Mouse (Mus musculus) hindbrain, embryonic 13.5 days (tissue): ENCODE data around the gene Rad1. TPM values are rescaled to one million over a fixed set of nuclear protein-coding genes. Genes with fewer than 3 reads are reported as not detected.
"Not testable (repeated sequence)": the region's sequence is repeated elsewhere in the genome, so short reads cannot be mapped to it uniquely, and the experiment has no call there.

Experiments used
- ATAC-seq: fragments of 200-750 bp; cut with Nextera tagmentation; 2 replicates; pipeline ENCODE4 v1.8.0; 2017; ENCODE audit warnings: moderate TSS enrichment; ENCODE audit not compliant: low FRiP score
- H3K27ac ChIP-seq: fragments of 300-500 bp; sonication (generic); 2 replicates; pipeline ENCODE4 v1.5.1; 2015; ENCODE audit warnings: inconsistent platforms, mild to moderate bottlenecking, moderate library complexity
- H3K27me3 ChIP-seq: fragments of 300-500 bp; sonication (generic); 2 replicates; pipeline ENCODE4 v1.6.1; 2015; ENCODE audit warnings: mild to moderate bottlenecking, inconsistent platforms
- H3K36me3 ChIP-seq: fragments of 300-500 bp; sonication (generic); 2 replicates; pipeline ENCODE4 v1.6.1; 2015; ENCODE audit warnings: mild to moderate bottlenecking, inconsistent platforms
- H3K4me1 ChIP-seq: fragments of 300-500 bp; sonication (generic); replicated peaks from 2 replicates; pipeline ENCODE4 v1.6.1; 2015; ENCODE audit warnings: inconsistent platforms
- H3K4me2 ChIP-seq: fragments of 300-500 bp; sonication (generic); 2 replicates; pipeline ENCODE4 v1.6.1; 2015; ENCODE audit warnings: inconsistent platforms, mild to moderate bottlenecking, moderate library complexity
- H3K4me3 ChIP-seq: fragments of 300-500 bp; sonication (generic); 2 replicates; pipeline ENCODE4 v1.5.1; 2015; ENCODE audit warnings: mild to moderate bottlenecking, inconsistent platforms
- H3K9ac ChIP-seq: fragments of 300-500 bp; sonication (generic); 2 replicates; pipeline ENCODE4 v1.6.1; 2015; ENCODE audit warnings: mild to moderate bottlenecking, inconsistent platforms
- H3K9me3 ChIP-seq: fragments of 300-500 bp; sonication (generic); 2 replicates; pipeline ENCODE4 v1.6.1; 2016; ENCODE audit warnings: inconsistent platforms
- WGBS: fragments of 180-500 bp; shearing (Covaris S2); methylation state at CpG from one replicate; pipeline ENCODE4 v1.1.7; 2015; 5-methylcytosine and 5-hydroxymethylcytosine counted together
- polyA plus RNA-seq: library from polyadenylated mRNA; unstranded; fragments of >200 nt; fragmentation: Nextera tagmentation; extraction: Ambion mirVana; gene quantifications from 2 replicates; pipeline ENCODE4 v1.2.1, GENCODE M21; 2015

Rad1 gene
- polyA plus RNA-seq, 1 experiment from 2014 or later = 26.0 TPM

DNA sequence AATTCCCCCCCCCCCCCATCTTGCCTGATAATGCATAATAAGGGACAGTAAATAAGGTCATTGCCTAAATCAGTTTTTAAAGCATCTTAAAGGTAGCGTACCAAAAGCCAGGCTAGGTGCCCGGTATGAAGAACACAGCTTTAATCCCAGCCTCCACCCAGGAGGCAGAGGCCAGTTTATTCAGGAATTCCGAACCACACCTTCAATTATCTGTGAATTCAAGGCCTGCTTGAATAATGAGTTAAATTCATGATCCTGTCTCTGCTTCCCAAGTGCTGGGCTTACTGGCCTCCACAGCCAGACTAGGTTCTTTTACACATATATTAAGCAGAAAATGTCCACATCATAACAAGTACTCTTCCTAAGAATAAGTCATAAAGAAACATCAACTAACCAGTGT lies 14.9 kb upstream of the Rad1 start:
- H3K9ac ChIP-seq = peak overlapping the region; percentile 90
- WGBS = 13% methylated on average over 3 of the region's 3 CpGs
- no peak overlapping the region for H3K27ac ChIP-seq
- peak overlapping the region; percentile 82 for H3K4me2 ChIP-seq
- H3K36me3 ChIP-seq = peaks cover 14% of the 10 kb centered on the region
- peaks cover 23% of the 10 kb centered on the region for H3K4me1 ChIP-seq
- H3K27me3 ChIP-seq = no peaks in the 10 kb centered on the region
- H3K4me3 ChIP-seq = peak overlapping the region; percentile 88
- no peak; the same call in 1 of the 2 replicates for ATAC-seq
- H3K9me3 ChIP-seq = no peaks in the 10 kb centered on the region

DNA sequence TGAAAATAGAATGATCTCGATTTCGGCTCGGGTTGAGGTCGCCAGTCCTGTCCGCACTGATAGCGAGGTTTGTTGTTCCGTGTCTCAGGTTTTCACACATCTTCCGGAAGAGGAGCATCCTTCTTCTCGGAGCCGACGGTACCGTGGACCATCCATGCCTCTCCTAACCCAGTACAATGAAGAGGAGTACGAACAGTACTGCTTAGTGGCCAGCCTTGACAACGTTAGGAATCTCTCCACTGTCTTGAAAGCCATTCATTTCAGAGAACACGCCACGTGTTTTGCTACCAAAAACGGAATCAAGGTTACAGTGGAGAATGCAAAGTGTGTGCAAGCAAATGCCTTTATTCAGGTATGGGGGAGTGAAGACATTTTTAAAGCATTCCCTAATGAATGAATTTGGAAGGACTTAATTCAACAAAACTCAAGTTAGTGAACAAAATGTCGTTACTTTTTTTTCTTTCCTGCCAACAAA lies 584 bp downstream of the Rad1 start:
- Histone ChIP-seq H3K27me3 (no peaks in the 10 kb centered on the region), H3K9me3 (no peaks in the 10 kb centered on the region), H3K27ac (peak overlapping the region; percentile 80), H3K4me2 (peak overlapping the region; percentile 73), H3K36me3 (peaks cover 24% of the 10 kb centered on the region), H3K4me3 (peak overlapping the region; percentile 80), H3K9ac (peak overlapping the region; percentile 85), H3K4me1 (peaks cover 19% of the 10 kb centered on the region)
- WGBS = 2% methylated on average over 18 of the region's 18 CpGs
- ATAC-seq = peak; percentile 79

DNA sequence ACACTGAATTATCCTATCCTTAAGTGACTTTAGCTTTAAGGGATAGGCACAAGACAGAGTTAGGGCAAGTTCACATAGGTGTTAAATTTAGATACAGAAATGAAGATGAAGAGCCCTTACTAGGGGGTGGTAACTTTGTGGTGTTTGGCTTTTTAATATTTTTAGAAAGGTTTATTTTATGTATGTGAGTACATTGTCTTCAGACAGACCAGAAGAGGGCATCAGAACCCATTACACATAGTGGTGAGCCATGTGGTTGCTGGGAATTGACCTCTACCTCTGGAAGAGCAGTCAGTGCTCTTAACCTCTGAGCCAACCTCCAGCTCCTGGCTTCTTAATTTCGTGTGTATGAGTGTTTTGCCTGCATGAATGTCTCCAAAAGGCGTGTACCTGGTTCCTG lies 1.4 kb downstream of the Rad1 start:
- no peak for ATAC-seq
- H3K4me2 ChIP-seq = peak overlapping the region; percentile 73
- no peak overlapping the region for H3K27ac ChIP-seq
- H3K9me3 ChIP-seq = no peaks in the 10 kb centered on the region
- peaks cover 23% of the 10 kb centered on the region for H3K36me3 ChIP-seq
- peaks cover 19% of the 10 kb centered on the region for H3K4me1 ChIP-seq
- H3K4me3 ChIP-seq = peak overlapping the region; percentile 80
- no peaks in the 10 kb centered on the region for H3K27me3 ChIP-seq
- WGBS = 68% methylated on average over 2 of the region's 2 CpGs
- peak overlapping the region; percentile 58; the same call in 1 of the 2 replicates for H3K9ac ChIP-seq

DNA sequence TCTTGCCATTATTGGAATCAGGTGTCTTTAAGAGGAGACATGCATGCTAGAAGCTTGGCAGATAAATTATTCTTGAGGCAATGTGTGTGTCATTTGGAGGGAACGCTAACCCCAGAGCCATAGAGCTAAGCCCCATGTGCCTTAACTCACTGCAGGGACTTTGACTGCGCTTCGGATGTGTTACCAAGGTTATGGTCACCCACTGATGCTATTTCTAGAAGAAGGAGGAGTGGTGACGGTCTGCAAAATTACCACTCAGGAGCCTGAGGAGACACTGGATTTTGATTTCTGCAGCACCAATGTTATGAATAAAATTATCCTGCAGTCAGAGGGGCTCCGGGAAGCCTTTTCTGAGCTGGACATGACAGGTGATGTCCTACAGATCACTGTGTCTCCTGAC lies 4.3 kb downstream of the Rad1 start:
- WGBS = 87% methylated on average over 5 of the region's 5 CpGs
- no peak overlapping the region for H3K27ac ChIP-seq
- no peaks in the 10 kb centered on the region for H3K27me3 ChIP-seq
- no peak for ATAC-seq
- H3K36me3 ChIP-seq = peaks cover 30% of the 10 kb centered on the region
- no peak overlapping the region for H3K4me3 ChIP-seq
- no peaks in the 10 kb centered on the region for H3K9me3 ChIP-seq
- H3K4me2 ChIP-seq = no peak overlapping the region
- H3K4me1 ChIP-seq = peaks cover 9% of the 10 kb centered on the region
- H3K9ac ChIP-seq = no peak overlapping the region

DNA sequence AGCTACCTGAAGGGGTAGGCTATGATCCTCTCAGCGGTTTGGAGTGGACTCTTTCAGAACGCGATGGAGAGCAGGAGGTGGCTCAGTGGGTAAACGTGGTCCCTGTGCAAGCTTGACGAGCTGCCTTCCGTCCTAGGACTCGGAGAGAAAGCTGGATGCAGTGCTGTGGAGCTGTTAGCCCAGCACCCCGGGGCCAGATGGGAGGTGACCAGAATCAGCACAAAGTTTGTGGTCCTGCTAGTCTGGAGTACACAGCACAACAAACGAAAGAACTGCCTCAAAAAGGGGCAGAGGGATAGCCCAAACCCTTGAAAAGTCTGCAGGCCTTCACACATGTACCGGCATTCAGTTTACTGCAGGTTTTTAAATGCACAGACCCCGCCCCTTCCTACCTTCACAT lies 10.1 kb downstream of the Rad1 start:
- Histone ChIP-seq H3K4me2 (no peak overlapping the region), H3K27me3 (no peaks in the 10 kb centered on the region), H3K27ac (no peak overlapping the region), H3K4me1 (no peaks in the 10 kb centered on the region), H3K36me3 (peaks cover 29% of the 10 kb centered on the region), H3K4me3 (no peak overlapping the region), H3K9me3 (no peaks in the 10 kb centered on the region), H3K9ac (no peak overlapping the region)
- WGBS = 95% methylated on average over 11 of the region's 11 CpGs
- no peak for ATAC-seq

DNA sequence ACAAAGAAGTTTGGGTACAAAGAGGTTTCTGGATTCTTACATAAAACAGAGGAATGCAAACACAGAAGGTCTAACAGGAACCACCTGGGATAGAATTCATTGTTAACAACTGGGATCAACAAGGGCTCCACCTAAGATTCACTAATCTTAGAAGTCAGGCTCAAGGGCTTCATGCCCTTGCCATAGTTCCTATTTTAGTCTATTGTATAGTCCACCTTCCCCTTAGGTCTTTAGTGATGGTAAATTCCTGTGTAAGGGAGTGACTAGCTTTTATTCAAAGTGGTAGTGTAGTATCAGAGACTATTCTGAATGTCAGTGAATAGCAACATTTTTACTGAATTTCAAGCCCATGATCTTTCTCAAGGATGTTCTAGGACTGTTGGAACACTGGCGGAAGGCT lies 10.9 kb downstream of the Rad1 start:
- not testable (repeated sequence) for ATAC-seq, H3K9me3 ChIP-seq
- H3K36me3 ChIP-seq = peaks cover 29% of the 10 kb centered on the region

DNA sequence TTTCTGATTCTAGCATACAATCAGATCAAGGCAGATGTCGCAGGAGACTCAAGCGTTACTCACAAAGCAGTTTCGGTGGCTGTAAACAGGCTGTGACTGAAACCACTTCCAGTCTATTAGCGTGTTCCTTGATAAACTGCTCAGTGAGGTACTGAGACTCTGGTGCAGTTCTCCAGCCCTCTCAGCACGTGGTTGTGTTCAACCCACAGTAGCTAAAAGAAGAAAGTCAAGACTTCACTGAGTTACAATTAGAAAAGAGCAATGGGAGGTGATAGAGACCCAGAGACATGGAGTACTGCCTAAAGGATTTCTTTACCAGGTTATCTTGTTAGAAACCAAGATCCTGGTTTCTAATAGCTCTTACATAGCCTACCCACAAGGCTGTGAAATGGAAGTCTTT lies 13.8 kb downstream of the Rad1 start:
- Histone ChIP-seq H3K27me3 (no peaks in the 10 kb centered on the region), H3K4me1 (no peaks in the 10 kb centered on the region), H3K4me3 (no peak overlapping the region), H3K9ac (no peak overlapping the region), H3K9me3 (no peaks in the 10 kb centered on the region), H3K36me3 (peaks cover 7% of the 10 kb centered on the region), H3K4me2 (no peak overlapping the region), H3K27ac (no peak overlapping the region)
- ATAC-seq = no peak
- WGBS = 82% methylated on average over 5 of the region's 5 CpGs

More for the DNA sequence above, 10.9 kb downstream of the Rad1 start:
- not testable (repeated sequence) for H3K4me1 ChIP-seq, H3K4me2 ChIP-seq, H3K4me3 ChIP-seq, H3K27ac ChIP-seq, H3K27me3 ChIP-seq, H3K9ac ChIP-seq
- 98% methylated on average over 1 of the region's 1 CpGs for WGBS

DNA sequence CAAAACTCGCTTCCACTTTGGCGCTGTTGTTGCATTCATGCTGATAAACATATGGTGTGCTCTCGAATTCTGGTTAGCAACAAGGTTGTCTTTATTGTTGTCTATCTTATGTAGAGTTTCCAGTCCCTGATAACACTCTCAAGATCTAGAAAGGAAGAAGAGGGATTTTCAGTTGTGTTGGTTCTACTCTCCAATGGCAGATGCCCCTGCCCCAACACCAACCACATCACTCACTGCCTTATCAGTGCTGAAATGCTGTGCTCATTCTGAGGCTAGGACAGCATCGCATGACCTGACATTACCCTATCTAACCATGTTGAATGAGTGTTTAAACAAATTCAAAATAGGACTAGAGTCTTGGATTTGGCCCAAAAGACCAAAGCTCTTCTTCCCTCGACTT lies 14.2 kb downstream of the Rad1 start:
- Histone ChIP-seq H3K4me1 (no peaks in the 10 kb centered on the region), H3K27ac (no peak overlapping the region), H3K36me3 (peaks cover 7% of the 10 kb centered on the region), H3K4me2 (no peak overlapping the region), H3K27me3 (no peaks in the 10 kb centered on the region), H3K4me3 (no peak overlapping the region), H3K9ac (no peak overlapping the region), H3K9me3 (no peaks in the 10 kb centered on the region)
- 90% methylated on average over 5 of the region's 5 CpGs for WGBS
- ATAC-seq = no peak

DNA sequence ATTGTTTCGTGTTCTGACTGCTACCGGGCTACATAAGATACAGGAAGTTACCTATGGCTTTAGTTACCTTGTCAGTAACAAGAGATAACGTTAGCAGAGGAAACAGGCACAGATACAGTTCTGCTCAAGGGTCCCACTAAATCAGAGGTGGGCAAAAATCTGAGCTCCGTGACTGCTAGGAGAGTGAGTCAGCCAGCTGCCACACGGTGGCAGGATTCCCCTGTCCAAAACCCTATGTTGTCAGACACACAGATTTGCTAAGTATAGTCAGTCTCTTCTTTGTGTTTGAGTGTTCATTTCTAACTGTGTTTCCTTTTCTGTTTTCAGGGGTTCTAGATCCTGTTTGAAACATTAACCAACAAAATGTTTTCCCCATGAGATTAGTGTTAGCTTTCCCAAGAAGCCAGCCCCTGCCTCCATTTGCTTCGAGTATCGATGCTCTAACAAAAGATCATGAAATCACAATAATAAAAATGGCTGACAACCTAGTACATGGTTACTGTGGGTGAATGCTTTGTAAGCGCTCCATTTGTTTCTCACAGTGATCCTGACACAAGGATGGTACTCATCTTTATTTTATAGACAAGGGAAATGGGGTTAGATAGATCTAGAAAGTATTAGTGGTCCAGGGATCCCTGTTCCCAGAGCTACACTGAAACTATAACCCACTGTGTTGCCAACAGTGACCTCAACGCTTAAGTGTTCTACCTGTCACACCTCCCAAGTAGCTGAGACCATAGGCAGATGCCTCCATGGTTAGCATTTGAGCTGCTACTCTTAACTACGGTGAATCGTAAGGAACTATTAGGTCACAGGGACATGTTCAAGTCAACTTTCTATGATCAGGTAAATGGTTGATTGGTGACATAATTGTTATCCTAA lies 15.3 kb downstream of the Rad1 start:
- WGBS = 64% methylated on average over 11 of the region's 11 CpGs
- no peaks in the 10 kb centered on the region for H3K4me1 ChIP-seq

DNA sequence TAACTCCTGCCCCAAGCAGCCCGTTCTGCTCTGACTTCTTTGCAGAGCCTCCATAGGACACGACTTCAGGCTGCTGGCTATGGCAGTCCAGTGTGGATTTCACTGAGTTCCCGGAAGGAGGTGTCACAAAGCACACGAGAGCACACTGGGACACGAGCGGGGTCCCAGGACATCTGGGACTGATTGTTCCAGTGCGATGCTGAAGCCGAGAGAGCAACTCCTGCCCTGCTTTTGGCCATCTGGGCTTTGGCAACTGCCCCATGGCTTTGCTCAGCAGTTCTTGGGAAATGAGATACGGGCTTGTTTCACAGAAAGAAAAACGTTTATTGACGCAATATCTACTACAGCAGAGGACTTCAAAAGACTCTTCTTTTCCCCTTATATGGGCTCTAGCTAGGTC lies 20.3 kb downstream of the Rad1 start:
- Histone ChIP-seq H3K9ac (no peak overlapping the region), H3K4me3 (no peak overlapping the region), H3K4me1 (no peaks in the 10 kb centered on the region), H3K4me2 (no peak overlapping the region), H3K27me3 (no peaks in the 10 kb centered on the region), H3K36me3 (no peaks in the 10 kb centered on the region), H3K27ac (no peak overlapping the region), H3K9me3 (no peaks in the 10 kb centered on the region)
- ATAC-seq = no peak
- 78% methylated on average over 11 of the region's 11 CpGs for whole genome bisulfite sequencing

More for the DNA sequence above, 15.3 kb downstream of the Rad1 start:
- Histone ChIP-seq H3K27ac (no peak overlapping the region), H3K4me3 (no peak overlapping the region), H3K27me3 (no peaks in the 10 kb centered on the region), H3K4me2 (no peak overlapping the region), H3K9me3 (no peaks in the 10 kb centered on the region), H3K9ac (no peak overlapping the region), H3K36me3 (peaks cover 4% of the 10 kb centered on the region)
- ATAC-seq = peak; percentile 91

DNA sequence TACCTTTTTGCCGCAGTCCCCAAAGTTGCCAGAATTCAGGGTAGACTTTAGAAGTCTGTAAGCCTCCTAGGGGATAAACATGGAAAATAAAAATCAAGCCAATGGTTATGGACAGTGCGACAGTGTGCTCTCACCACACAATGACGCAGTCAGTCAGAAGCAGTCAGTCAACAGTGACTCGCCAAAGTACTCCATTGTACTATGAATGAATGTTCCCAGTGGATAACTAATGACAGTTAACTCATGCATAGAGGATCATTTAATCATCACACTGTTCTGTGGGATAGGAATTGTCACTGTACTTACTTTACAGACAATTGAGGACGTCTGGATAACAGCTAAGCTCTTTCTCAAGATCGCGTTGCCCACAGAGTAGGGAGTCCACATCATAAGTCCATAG lies 29.3 kb downstream of the Rad1 start:
- H3K27me3 ChIP-seq = no peaks in the 10 kb centered on the region
- H3K27ac ChIP-seq = no peak overlapping the region
- H3K36me3 ChIP-seq = no peaks in the 10 kb centered on the region
- H3K9ac ChIP-seq = no peak overlapping the region
- 76% methylated on average over 7 of the region's 7 CpGs for WGBS
- no peak overlapping the region for H3K4me2 ChIP-seq
- H3K4me3 ChIP-seq = no peak overlapping the region
- ATAC-seq = no peak
- H3K4me1 ChIP-seq = no peaks in the 10 kb centered on the region
- no peaks in the 10 kb centered on the region for H3K9me3 ChIP-seq

DNA sequence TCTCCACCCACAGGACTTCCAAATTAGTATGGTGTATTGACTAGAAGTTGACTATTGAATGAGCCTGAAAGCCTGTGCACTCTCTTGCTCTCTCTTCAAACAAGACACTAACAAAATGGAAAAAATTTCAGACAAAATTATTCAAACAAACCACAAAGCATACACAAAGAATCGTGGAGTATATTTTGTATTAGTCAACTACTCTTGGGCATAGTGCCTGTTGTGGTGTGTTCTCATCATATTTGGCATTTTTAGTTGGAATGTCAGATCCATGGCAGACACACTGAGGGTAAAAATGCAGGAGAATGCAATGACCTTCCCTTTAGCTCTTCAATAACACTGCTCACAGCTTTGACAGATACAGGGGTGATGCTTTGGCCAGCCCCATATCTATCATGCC lies 40.1 kb downstream of the Rad1 start:
- Histone ChIP-seq H3K9ac (no peak overlapping the region), H3K4me3 (no peak overlapping the region), H3K36me3 (no peaks in the 10 kb centered on the region), H3K4me1 (no peaks in the 10 kb centered on the region), H3K4me2 (no peak overlapping the region), H3K9me3 (no peaks in the 10 kb centered on the region), H3K27me3 (no peaks in the 10 kb centered on the region), H3K27ac (no peak overlapping the region)
- WGBS = 81% methylated on average over 1 of the region's 1 CpGs
- no peak for ATAC-seq

DNA sequence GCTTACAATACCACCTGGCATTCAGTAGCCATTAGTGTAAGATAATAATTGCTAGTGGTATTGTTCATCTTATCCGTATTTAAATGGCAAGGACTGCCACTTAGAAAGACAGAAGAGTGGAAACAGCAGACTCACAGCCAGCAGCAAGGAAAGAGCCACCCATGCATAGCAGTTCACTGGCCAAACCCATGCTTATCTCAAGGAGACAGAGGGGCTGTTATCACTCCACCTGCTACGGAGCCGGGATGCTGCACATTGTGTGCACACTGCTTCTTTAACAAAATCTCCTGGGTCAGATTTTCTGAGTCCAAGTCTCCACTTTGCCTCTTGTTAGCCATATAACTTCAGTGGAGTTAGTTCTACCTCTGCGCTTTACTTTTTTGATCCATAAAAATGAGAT lies 45.5 kb downstream of the Rad1 start:
- H3K27me3 ChIP-seq = no peaks in the 10 kb centered on the region
- no peak overlapping the region for H3K27ac ChIP-seq
- no peak overlapping the region for H3K9ac ChIP-seq
- H3K4me1 ChIP-seq = no peaks in the 10 kb centered on the region
- no peak overlapping the region for H3K4me3 ChIP-seq
- 86% methylated on average over 4 of the region's 4 CpGs for WGBS
- H3K9me3 ChIP-seq = no peaks in the 10 kb centered on the region
- no peak overlapping the region for H3K4me2 ChIP-seq
- no peaks in the 10 kb centered on the region for H3K36me3 ChIP-seq
- ATAC-seq = no peak
